Mouse (Mus musculus): ENCODE measurements at regions not wholly inside any gene's neighbourhood (a gene's known extent, or its start where the extent isn't known, plus 50 kb on each side); places are given as distances from the start of the nearest gene placed in this dataset.

DNA sequence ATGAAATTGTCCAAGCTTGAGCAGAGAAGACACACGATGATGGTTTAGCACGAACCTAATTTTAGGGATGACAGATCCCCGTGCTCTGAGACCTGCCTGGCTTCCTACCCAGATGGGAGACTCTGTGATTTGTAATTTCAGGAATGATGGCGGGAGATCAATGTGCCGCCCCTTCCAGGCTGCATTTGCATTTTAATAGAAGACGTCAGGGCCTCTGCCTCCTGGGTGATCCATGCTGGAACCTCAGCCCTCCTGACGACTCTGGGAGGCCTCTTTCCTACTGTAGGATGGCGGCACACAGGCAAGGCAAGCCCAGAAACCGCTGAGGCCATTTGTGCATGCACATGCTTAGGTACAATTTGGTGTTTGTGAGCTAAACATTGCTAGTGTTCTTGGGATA, 90.1 kb downstream of the Barhl2 start:
- TF ChIP-seq POLR2A (IDR thresholded peaks at IDR 0.05; ENCODE audit: borderline replicate concordance, low read depth, low read length) (no peak), CTCF (IDR thresholded peaks at IDR 0.05; ENCODE audit: low read depth, low read length) (no peak)
